Mouse (Mus musculus) right cerebral cortex, postnatal 14 days (tissue): Measurements from ENCODE around the gene Pld3.
"Not testable (repeated sequence)": the region's sequence is repeated elsewhere in the genome, so short reads cannot be mapped to it uniquely, and the experiment has no call there.

Source experiments
- DNase-seq: peaks from one replicate; pipeline ENCODE4 v3.0.0; 2022

Pld3 gene

GRCm38 (mm10) chr7:27520599-27520998 lies 32.4 kb downstream of the Pld3 start:
- DNase-seq = no peak

DNA sequence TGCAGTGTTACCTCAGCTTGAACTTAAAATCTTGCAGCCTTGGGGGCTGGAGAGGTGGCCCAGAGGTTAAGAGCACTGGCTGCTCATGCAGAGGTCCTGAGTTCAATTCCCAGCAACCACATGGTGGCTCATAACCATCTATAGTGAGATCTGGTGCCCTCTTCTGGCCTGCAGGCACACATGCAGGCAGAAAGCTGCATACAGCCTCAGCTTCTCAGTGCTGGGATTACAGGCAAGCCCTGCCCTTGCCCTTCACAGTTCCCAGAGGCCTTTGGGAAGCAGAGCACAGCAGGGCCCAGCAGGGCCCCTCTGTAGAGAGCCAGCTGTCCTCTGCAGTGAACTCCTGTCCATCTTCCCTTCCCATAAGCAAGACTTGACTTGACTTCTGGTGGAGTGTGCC lies 32.9 kb downstream of the Pld3 start:
- DNase-seq = no peak

DNA sequence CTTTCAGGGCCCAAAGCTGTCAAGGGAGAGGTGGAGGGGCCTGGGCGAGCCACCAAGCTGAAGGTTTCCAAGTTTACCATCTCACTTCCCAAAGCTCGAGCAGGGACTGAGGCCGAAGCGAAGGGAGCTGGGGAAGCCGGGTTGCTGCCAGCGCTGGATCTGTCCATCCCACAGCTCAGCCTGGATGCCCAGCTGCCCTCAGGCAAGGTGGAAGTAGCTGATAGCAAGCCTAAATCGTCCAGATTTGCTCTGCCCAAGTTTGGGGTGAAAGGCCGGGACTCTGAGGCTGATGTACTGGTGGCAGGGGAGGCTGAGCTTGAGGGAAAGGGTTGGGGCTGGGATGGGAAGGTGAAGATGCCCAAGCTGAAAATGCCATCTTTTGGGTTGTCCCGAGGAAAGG lies 34.7 kb downstream of the Pld3 start:
- DNase-seq = no peak

DNA sequence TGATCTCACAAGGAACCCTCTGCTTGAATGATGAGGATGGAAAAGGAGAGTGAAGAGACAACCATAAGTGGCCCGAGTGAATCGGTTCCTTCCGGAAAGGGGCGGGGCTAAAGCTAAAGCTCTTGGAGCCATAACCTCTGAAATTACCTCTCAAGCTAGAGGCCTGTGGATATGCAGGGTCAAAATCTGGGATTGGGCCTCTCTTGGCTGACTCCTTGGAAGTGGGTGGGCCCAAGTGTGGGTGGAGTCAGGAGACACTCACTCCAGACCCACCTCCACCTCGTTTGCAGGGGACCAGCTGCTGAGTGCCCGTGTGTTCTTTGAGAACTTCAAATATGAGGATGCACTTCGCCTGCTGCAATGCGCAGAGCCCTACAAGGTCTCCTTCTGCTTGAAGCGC lies 38.1 kb downstream of the Pld3 start:
- no peak for DNase-seq

- no peak for DNase-seq
These were observed 42.2 kb downstream of the Pld3 start for GRCm38 (mm10) chr7:27510809-27511208.

DNA sequence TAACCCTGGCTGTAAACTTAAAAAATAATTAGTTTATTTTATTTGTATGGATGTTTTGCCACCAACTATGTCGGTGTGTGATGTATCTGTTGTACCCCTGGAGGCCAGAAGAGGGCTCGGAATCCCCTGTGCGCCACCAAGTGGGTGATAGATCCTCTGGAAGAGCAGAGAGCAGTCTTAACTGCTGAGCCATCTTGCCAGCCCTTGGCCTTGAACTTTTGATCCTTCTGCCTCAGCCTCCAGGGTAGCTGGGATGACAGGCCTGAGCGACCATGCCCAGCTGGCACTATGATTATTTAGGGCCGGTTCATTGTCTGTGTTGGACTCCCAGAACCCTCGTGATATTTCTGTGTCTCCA lies 44.4 kb downstream of the Pld3 start:
- no peak for DNase-seq

DNA sequence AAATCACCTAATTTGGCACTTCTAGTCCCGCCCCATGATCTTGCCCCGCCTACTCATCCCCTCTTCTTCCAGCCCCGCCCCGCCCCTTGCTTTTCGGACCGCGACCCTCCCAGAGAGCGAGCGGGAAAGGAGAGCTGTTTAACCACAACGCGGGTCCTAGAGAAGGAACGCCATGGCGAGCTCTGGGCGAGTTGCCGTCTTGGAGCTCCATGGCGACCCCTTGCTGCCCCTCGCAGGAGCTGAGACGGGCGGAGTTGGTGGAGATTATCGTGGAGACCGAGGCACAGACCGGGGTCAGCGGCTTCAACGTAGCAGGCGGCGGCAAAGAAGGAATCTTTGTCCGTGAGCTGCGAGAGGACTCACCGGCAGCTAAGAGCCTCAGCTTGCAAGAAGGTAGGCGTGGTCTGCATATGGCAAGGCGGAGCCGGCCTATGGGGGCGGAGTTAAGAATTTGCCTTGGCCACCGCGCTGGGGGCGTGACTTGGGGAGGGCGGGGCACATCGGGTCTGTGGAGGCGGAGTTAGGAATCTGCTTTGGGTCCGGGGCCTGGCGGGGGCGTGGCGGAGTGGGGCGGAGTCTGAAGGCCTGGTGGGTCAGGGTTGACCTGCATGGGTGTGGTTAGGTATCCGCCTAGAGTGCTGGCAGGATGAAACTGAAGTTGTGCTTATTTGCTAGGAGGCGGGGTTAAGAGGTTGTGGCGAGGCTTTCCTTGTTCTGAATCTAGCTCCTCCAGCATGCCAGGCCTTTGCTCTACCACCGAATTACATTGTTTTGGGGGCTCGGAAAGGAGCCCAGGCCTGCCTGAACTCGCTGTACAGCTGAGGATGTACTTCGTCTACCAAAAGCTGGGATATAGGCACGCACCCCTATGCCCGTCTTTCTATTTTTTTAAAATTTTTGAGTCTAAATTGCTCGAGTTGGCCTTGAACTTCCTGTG lies 45.0 kb downstream of the Pld3 start:
- DNase-seq = peak; percentile 91

DNA sequence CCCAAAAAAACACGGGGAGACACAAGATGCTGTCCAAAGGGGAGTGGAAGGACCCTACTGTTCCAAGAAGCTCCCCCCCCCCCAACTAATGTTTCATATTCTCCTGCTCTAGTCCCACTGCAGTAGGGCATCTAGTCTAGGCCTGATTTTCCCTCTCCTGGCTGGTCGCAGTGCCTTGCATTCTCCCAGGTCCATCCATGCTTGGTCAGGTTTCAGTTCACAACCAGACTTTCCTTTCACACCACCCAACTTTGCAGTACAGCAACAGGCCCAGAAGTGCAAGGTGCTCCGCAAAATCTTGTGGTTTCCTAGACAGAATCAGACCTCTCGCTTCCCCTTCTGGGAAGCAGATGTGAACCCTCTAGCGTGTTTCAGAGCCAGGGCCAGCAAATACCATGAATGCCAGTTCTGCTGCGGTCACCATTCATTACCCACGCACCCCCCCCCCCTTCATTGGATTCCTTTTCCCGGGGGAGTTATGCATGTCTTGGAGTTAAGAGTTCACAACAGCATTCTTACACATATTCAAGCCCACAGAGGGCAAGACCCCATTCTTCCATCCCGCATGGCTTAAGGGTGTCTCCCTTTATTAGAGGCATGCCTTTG lies 46.1 kb downstream of the Pld3 start:
- DNase-seq = no peak

GRCm38 (mm10) chr7:27501620-27502019 lies 51.4 kb downstream of the Pld3 start:
- no peak for DNase-seq

GRCm38 (mm10) chr7:27499036-27499435 lies 54.0 kb downstream of the Pld3 start, which contains the start of gene Prx:
Gene Prx (plus strand): TSS chr7:27499324.
- DNase-seq = no peak

DNA sequence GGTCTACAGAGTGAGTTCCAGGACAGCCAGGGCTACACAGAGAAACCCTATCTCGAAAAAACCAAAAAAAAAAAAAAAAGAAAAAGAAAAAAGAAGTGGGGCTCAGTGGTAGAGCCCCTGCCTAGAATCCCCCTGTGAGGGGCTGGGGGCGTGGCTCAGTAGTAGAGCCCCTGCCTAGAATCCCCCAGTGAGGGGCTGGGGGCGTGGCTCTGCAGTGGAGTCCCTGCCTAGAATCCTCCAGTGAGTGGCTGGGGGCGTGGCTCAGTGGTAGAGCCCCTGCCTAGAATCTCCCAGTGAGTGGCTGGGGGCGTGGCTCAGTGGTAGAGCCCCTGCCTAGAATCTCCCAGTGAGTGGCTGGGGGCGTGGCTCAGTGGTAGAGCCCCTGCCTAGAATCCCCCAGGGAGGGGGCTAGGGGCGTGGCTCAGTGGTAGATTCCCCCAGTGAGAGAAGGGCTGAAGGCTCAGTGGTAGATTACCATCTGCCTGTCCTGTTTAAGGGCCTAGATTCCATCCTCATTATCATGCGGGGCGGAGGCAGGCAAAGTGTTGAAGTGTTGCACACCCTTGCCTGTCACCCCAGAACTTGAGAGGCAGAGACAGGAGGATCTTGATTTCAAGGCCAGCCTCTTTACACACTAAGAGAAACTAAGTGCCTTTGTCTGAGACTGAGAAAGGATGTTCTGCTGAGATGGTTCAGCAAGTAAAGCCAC lies 58.2 kb downstream of the Pld3 start:
- DNase-seq = not testable (repeated sequence)

DNA sequence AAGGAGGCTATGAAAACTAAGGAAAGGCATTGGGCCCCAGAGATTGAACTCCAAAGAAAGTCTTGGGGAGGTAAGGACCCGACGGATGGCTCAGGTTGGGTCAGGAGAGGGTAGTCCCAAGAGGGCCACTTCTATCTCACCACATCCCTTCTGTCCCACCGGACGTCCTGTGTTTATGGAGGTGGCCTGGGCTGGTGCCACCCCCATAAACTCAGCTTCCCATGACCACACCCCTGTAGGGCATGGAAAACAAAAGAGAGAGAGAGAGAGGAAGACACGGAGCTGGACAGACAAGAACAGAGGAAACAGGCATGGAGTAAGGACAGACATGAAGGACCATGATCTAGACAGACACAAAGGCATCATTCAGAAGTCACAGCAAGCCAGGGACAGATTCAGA lies 59.6 kb downstream of the Pld3 start:
- DNase-seq = no peak

GRCm38 (mm10) chr7:27493022-27493421 lies 60.0 kb downstream of the Pld3 start:
- no peak for DNase-seq

DNA sequence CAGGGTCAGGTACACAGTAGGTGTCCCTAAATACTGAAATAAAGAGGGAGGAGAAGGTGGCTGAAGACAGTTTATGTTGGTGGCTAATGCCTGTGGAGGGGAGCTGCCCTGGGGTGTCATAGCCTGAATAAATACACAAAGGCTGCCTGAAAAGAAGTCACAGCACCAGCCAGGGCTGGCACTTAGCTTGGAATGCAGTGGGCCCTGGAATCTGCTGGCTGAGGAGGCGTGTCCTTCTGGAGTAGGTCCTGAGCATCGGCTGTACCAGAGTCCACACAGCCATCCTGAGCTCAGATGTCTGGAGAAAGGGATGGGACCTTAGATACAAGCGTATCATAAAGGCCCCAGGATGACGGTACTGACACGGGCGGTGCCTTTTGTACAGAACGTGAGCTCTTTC lies 61.2 kb downstream of the Pld3 start:
- DNase-seq = no peak

- peak; percentile 77 for DNase-seq
These were observed 62.3 kb downstream of the Pld3 start for GRCm38 (mm10) chr7:27490543-27491329.

DNA sequence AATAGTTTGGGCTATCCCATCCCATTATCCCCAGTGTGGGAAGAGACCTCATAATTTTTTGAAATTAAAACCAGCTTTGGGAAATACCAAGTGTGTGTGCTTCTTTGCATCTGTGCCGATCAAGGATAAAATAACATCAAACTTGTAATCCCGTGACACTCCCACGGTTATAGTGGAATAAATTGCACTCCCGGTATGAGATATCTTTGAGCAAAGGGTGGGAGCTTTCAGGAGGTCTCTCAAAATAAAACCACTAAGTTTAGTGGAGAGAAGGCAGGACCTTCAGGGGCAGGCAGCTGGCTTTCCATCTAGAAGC lies 62.8 kb downstream of the Pld3 start:
- no peak for DNase-seq

GRCm38 (mm10) chr7:27489270-27489869 lies 63.6 kb downstream of the Pld3 start:
- no peak for DNase-seq

DNA sequence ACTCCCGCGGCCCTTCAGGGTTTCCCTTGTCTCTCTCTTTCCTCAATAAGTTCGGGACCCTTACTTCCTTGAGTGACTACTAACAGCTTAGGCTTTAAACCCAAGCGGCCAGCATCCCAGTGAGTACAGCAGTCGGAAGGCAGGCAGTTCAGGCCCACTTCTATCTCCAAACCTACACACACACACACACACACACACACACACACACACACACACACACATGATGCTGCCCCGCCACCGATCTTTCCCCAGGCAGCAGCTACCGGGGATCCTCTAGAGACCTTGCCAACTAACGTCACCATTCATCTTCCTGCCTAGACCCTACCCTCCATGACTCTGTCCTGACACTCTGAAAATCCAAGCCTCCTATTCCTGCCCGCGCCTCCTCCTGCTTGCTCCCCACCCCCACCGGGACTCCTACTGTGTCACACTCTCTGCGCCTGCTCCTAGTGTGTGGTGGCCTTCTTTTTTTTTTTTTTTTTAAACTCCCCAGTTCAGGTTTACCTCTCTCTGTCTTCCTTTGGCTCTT lies 65.2 kb downstream of the Pld3 start:
- peak; percentile 73 for DNase-seq

DNA sequence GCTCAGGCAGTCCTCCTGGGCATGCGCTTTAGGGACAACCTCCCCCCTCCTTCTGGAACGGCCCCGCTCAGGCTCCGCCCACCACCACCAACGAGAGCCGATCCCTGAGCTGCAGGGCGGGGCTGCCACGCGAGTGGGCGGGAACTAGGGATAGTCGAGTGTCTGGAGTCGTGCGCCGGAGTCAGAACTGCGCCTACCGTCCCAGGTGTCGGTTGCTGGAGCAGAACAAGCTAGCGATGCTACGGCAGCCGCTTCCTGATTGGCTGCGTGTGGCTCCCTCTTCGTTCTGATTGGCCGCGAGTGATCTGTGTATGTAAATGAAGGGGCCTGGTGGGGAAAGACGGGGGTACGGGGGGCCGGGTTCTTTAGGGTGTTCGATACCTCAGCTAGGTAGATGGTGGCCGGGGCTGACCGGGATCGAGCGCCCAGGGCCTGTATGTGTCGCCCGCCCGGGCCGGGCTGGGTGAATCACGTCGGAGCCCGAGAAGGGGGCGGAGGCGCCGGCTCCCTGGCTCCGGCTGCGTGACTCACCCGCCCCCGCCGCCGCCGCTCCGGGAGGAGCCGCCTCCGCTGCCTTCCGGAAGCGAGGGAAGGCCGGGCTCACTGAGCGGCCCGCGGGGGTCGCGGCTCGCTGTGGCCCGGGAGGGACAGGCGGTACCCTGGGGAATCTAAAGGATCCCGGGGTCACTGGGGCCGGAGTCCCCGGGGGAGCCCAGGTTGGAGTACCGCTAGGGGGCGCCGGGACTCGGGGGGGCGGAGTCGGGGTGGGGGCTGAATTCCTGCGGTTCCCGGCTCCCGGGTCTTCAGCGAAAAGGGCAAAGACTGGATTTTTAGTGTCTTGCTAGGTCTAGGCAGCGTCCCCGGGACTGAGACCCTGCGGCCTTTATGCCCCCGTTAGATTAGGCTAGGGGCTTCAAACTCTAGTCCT lies 66.0 kb downstream of the Pld3 start, which contains the start of gene Sertad1:
Gene Sertad1, plus strand, starts transcription at position 141 of the 928 bp plus-strand sequence.
- DNase-seq = peak; percentile 99

DNA sequence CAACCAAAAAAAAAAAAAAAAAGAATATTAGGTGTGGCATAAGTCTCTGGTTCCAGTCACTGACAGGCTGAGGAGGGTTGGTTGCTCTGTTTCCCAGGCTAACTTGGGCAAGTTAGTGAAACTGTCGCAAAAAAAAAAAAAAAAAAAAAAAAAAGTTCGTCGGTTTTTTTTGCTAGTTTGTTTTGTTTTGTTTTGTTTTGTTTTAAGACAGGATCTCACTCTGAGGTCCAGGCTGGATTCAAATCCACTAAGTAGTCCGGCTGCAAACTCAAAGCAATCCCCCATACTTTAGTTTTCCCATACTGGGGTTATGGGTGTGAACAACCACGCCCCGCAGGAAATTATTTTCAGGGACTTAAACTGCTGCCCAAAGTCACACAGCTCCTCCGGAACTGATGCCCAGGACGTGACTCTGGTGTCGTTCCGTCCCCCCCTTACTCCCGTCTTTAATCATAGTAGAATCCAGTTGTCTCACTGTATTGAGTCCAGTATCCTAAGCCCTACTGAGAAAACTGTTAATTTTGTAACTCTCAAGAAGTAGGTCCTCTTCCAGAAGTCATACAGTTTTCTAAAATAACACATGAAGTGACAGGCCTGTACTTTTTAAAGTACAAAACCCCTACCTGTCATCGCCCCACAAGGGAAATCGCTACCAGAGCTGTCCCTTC lies 66.8 kb downstream of the Pld3 start:
- DNase-seq = no peak

DNA sequence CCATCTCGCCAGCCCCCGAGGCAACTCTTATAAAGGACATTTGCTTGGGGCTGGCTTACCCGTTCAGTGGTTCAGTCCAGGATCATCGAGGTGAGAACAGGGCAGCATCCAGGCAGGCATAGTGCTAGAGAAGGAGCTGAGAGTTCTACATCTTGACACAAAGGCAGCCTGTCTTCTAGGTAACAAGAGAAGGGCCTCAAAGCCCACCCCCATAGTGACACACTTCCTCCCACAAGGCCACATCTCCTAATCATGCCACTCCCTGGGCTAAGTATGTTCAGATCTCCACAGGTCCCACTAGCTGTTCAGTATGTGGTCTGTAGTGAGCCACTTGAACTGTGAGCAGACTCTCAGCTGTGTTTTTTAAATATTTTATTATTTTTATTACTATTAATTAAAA lies 69.2 kb downstream of the Pld3 start:
- no peak for DNase-seq
